Mouse (Mus musculus) adrenal gland, postnatal 14 days (tissue): ENCODE results near the gene Eif4enif1. TPM values are rescaled to one million over a fixed set of nuclear protein-coding genes. Genes with fewer than 3 reads are reported as not detected.
"Not testable (repeated sequence)": the region's sequence is repeated elsewhere in the genome, so short reads cannot be mapped to it uniquely, and the experiment has no call there.

Experiments
- DNase-seq: peaks from one replicate; pipeline ENCODE4 v3.0.0; 2021; ENCODE audit warnings: mixed read lengths
- long read RNA-seq, 2 experiments: library from polyadenylated mRNA; stranded (forward); transcript quantifications; one replicate each; pipeline ENCODE4 v2.0.0; 2021
- total RNA-seq: library from RNA; stranded (reverse); gene quantifications from 2 replicates; pipeline ENCODE4 v1.2.3, GENCODE M21; 2021

The Eif4enif1 gene
- total RNA-seq: 57.0 and 61.1 TPM in 2 replicates
- long read RNA-seq, experiment 1, transcript Eif4enif1-203 (19 exons, 3,614 nt): major isoform, 7 of 44 reads
- long read RNA-seq, experiment 1, partial matches to known transcripts: 11 of 44 reads
- long read RNA-seq, experiment 1, other reads (novel, unspliced or antisense): 26 of 44 reads
- long read RNA-seq, experiment 2, partial matches to known transcripts: 6 of 24 reads
- long read RNA-seq, experiment 2, other reads (novel, unspliced or antisense): 16 of 24 reads

DNA sequence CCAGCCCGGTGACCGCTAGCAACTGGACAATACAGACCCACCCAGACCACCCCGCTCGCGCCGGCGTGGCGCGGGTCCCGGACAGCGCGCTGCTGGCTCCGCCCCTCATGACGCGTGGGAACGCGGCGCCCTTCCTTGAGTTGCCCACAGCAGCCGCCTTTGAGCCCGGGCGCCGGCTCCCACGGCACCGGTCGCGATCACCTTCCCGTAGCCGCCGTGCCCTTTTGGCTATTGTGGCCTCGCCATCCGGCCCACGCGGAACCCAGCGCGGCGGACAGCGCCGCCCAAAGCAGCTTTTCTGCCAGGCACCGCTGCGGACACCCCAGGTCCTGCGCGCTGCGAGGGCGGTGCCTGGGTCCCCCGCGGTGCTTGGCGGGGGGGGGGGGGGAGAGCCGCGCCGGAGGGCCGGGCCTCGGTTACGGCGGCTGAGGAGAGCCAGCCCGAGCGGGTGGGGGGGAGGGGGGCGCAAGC is at the start of gene Eif4enif1:
Gene Eif4enif1 (plus strand): TSS at position 162 of the 471 bp plus-strand sequence.
- DNase-seq: peak; percentile 93

DNA sequence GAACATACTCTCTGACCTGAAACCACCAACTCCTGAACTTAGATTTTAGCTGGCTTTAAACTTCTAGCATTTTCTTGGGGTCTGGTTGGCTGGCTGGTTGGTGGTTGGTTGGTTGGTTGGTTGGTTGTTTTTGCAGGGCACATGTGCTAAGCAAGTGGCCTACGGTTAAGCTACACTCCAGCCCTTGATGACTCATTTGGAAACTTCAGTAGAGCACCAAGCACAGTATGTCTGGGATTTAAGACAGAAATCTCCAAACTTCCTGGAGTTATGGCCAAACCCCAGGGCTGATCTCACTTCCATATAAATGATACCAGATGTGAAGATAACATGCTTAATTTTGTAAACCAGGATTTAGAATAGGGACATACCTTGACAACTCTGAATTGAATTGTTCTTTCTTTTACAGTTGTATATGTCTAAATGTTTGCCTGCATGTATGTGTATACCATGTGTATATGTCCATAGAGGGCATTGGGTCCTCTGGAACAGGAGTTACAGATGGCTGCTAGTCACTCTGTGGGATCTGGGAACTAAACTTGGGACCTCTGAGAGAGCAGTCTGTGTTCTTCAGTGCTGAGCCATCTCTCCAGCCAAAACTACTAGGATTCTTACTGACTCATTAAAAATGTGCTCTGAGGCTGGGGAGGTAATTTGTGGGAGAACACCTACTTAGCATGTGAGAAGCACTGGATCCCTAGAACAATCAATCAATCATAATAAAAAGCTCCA is 48.4 kb upstream of the Eif4enif1 start:
- DNase-seq: peak; percentile 54

DNA sequence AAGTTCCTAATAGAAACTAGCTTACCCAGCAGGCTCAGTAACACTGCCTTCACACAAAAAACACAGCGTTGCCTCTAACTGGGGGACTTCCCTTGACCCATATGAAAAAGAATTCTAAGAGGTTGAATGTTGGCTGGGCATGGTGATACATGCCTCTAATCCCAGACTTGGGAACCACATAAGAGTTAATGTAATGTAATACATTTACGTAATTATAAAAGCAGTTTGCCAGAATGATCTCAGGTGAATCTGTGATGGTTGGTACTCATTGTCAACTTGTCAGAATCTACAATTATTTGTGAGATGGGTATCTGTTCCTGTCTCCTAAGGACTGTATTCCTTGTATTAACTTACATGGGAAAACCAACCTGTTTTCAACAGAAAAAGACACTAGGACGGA is 45.2 kb upstream of the Eif4enif1 start:
- not testable (repeated sequence) for DNase-seq

DNA sequence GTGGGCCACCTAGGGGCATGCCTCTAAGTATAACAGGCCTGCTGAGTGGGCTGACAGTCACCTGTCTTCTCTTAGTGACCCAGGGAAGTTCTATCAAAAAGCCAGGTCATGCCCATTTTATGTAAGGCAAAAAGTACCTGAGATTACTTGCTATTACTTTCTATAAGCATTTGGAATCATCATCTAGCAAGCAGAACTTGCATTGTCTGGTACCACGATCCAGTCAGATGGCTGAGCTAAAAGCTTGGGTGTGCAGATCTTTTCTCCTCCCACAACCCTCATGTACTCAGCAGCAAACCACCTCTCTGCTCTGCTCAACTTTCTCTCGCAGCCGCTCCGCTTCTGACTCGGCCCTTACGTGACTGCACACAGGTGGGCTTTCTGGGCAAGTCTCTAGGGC is 44.2 kb upstream of the Eif4enif1 start:
- not testable (repeated sequence) for DNase-seq

DNA sequence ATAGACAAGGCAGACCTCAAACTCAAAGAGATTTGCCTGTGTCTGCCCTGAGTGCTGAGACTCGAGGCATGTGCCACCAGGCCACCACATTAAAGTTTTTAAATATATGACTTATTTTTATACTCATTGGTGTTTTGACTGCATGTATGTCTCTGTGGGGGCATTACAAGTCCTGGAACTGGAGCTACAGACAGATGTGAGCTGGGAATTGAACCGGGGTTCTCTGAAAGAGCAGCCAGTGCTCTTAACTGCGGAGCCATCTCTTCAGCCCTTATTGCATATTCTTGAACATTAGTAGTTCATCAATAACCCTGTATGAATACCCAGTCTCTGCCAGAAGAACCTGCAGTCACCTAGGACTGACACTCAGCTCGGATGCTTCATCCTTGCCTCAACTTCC is 43.4 kb upstream of the Eif4enif1 start:
- not testable (repeated sequence) for DNase-seq

DNA sequence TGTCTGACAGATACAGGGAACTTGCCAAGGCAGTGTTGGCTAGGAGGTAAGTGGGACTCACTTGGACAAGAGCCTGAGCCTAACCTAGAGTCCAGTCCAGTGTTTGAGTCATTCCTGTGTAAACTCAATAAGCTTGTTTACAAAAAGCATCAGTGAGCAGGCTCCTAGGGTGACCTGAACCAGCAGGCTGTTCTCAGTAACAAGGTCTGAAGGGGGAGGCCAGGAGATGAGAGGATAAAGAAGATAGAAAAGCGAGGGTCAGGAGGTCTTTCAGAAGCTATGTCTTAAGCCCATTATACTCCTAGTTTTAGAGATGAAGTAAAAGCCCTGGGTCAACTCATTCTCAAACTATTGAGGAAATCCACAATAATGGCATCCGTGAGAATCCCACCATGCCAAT is 40.8 kb upstream of the Eif4enif1 start:
- peak; percentile 61 for DNase-seq

DNA sequence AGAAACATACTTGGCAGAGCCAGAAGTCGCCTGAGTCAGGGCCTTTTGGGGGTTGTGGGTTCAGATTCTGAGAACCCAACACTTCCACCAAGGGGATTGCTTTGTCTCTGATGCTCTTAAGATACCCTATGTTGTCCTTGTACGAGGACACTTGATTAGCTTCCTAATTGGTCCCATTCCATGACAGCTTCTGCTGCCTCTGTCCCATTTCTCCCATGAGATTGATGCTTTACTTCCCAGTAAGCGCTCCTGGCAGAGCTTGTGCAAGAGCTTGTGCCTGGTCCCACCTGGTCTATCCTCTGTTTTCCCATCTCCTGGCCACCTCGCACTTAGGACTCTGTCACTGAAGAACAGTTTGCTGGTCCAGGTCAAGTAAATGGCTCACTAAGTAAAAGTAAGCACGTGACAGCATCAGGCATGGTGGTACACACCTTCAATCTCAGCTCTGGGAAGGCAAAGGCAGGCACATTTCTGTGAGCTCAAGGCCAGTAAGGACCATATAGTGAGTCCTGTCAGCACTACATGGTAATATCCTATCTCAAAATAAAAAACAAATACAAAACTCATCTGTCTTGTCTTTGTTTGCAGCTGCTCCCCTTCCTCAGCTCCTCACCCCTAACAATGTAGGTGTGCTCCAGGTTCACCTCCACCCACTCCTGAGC is 39.8 kb upstream of the Eif4enif1 start:
- peak; percentile 39 for DNase-seq

DNA sequence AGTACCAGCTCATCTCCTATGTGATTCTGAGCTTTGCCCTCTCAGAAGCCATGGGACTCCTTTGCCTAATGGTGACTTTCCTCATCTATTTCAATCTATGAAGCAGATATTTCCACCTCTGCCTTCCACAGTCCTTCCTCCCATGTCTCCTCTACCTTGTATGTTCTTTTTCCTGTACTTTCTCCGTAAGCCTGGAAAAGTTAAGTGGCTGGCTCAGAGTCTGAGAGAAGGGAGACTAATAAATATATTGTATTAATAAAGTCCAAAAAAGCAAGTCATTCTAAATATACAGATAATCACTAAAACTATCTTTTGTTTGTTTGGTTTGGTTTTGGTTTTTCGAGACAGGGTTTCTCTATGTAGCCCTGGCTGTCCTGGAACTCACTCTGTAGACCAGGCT is 39.1 kb upstream of the Eif4enif1 start:
- peak; percentile 24 for DNase-seq

DNA sequence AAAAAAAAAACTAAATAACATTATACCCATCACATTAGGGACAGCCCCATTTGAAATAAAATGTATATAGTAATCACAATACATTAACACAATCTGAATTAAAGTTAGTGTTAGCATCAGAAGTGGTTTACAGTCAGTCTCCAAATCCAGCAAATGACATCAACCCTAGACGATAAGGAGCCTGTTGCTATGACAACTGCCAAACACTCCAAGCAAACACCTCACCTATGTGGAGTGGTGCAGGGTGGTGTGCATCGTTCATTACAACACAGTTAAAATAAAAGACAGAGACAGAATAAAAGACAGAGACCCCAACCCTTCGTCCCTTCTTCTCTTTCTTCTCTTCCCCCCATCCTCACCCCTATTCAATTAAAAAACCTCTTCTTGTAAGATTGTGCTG is 38.5 kb upstream of the Eif4enif1 start:
- not testable (repeated sequence) for DNase-seq

DNA sequence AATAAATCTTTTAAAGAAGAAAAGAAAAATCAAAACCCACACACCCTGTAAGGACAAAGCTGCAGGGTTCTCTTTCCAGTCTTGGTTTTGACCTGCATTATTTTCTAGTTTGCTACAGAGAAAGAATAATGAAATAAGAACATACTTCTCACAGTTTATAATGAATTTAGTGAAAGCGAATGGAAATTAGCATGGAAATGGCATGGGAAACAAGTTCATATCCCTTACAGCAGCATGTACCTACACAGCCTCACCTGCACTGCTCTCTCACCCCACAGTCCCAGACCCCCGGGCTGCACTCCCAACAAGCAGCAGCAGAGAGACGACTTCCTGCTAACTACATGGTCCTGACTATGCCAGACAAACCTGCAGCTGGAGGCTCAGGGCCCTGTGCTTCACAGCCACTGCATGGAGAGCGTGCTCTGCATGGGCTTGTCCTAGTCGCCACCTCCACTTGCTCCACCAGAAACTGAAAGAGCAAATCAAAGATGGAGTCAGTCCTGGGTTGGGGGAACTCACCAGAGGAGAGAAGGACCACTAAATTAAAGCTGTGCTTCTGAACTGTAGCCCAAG is 36.9 kb upstream of the Eif4enif1 start:
- not testable (repeated sequence) for DNase-seq

DNA sequence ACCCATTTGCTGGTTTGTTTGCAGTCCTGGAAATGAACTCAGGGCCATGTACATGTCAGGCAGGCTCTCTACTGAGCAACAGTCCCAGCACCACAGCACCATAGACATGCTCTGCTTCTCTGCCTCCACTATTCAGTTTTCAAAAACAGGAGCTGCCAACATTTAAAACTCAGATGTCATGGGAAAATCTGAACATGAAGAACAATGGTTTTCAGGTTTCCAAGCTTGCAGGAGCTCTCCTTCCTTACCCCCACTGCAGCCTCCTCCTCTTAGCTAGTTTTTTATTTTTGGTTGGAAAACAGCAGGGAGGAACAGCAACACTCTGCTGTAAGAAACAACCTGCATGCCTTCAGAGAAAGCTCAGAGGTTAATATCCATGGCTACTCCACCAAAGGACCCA is 35.9 kb upstream of the Eif4enif1 start:
- DNase-seq: not testable (repeated sequence)

DNA sequence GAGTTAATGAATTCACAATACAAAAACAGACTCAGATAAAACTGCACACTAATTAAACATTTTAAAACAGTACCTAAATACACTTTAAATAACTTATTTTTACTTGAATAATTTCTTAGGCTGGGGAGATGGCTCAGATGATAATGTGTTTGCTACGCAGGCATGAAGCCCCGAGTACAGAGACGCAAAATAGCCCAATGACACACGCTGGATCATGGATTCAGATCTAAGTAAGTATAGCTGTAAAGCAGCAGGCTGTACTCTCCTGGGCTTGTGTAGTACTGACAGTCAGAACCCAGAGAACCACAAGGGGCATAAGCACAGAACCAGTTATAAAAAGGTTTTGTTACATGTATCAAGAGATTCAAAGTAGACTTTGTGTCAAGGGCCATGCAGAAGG is 35.1 kb upstream of the Eif4enif1 start:
- not testable (repeated sequence) for DNase-seq

DNA sequence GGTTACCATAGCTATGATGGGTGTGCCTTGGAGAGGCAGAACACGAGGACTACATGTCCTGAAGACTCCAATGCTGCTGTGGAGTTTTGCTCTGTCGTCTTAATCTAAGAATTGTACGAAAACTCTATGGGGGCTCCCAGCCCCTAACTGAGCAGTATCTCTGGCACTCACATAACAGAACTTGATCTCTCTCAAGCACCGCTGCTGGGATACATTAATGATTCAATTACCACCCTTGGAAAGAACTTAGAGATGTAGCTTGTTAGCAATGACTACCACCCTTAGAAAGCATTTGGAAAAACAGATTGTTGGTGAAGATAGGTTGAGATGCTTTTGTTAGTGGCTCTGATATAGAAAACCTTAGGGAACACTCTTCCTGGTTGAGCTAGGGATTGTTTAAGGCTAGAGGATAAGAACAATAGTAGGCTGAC is 34.6 kb upstream of the Eif4enif1 start:
- DNase-seq: peak; percentile 41

DNA sequence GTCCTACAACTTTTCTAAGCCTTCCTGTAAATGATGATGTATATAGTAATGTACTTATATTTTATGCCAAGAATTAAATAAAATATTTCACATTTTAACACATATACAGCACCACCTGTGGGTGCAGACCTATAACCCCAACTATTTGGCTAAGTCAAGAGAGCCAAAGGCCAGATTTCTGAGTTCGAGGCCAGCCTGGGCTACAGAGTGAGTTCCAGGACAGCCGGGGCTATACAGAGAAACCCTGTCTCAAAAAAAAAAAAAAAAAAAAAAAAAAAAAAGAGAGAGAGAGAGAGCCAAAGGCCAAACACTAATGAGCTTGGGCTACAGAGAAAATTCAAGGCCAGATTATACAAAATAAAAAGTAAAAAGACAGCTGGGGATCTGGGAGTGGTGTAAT is 33.1 kb upstream of the Eif4enif1 start:
- DNase-seq: not testable (repeated sequence)

DNA sequence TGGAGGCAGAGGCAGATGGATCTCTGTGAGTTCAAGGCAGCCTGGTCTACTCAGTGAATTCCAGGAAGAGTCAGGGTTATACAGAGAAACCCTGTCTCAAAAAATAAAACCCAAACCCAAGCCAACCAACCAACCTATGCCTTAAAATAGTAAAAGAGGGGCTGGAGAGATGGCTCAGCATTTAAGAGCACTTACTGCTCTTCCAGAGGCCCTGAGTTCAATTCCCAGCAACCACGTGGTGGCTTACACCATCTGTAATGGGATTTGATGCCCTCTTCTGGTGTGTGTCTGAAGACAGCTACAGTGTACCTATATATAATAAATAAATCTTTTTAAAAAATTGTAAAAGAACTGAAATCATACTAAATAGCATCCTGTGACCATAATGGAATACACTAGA is 30.3 kb upstream of the Eif4enif1 start:
- peak; percentile 30 for DNase-seq

DNA sequence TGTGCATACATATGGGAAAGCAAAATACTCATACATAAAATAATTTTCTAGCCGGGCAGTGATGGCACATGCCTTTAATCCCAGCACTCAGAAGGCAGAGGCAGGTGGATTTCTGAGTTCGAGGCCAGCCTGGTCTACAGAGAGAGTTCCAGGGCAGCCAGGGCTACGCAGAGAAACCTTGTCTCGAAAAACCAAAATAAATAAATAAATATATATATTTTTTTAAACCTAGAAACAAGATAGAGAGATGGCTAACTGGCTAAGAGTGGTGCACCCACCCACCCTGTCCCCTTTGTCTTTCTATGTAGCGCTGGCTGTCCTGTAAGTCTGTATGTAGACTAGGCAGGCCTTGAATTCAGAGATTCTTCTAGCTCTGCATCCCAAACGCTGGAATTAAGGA is 29.7 kb upstream of the Eif4enif1 start:
- DNase-seq: not testable (repeated sequence)

DNA sequence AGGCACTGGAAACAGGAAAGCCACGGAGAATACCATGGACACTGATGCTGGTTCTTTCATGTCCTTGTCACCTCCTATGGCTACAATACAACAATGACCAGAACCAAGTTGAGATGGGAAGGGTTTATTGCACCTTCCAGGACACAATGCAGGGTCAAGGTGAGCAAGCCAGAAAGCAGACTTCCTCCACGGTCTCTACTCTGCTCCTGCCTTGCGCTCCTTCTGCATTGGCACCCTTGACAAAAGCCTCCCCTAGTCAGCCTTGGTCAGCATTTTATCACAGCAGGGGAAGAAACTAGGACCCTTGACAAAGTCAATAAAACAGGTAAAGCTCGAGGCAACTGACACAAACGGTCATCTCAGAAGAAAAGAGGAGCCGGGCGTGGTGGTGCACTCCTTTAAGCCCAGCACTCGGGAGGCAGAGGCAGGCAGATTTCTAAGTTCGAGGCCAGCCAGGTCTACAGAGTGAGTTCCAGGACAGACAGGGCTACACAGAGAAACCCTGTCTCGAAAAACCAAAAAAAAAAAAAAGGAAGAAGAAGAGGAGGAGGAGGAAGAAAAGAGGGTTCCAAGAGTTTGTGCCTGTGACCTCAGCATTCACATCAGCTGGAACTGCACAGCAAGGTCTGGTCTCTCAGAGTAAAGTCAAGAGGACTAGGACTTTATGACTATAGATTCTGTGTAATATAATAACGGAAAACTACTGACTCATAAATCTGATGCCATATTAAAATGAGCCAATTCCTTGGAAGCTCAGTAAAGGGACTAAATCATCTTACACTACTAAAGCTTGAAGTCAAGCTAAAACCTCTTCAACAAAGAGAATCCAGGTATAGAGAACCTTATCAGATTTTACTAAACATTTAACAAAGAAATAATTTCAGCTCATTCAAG is 28.5 kb upstream of the Eif4enif1 start:
- DNase-seq: peak; percentile 62

DNA sequence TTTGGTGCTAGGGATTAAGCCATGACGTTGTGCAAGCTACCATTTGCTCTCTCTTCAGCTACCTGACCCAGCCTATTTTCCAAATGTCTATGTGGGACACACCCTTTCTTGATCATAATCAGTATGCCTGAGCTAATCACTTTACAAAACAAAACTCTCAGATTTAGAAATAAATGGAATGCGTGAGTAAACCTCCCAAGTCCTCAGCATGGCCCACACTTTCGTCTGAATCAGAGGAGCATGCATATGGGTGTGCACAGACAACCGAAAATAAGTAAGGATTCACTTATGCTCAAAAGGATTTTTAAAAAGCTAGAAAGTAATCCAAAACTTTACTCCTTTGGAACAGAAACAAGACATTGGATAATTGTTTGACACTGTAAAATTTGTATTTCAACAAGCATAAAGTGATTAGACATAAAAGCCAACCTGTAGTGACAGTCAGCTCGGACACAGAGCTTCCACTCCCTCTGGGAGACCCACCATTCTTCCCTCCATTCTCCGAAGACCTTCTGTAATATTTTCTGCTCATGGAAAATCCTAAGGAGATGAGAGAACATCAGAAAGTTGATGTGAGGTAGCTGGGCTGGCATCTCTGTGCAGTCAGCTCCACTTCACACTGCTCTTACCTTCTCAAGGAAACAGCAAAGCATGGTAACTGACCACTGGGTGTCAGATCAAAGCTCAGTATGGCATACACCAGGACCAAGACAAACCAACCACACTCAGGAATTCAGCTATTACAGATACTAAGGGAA is 23.0 kb upstream of the Eif4enif1 start:
- peak; percentile 36 for DNase-seq

DNA sequence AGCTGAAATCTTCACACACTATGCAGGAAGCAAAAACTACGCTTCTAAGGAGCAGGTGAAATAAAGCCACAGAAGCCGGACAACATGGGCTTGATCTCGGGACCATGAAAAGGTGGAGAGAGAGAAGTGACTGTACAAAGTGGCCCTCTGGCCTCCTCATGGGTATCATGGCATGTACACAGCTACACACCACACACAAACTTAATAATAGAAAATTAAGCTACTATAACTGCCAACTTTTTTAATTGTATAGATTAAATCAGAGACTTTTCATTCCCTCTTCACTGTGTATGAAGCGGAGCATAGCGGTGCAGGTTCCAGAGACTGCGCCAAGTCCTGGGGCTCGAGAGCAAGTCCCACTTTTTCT is 22.5 kb upstream of the Eif4enif1 start:
- DNase-seq: peak; percentile 21

DNA sequence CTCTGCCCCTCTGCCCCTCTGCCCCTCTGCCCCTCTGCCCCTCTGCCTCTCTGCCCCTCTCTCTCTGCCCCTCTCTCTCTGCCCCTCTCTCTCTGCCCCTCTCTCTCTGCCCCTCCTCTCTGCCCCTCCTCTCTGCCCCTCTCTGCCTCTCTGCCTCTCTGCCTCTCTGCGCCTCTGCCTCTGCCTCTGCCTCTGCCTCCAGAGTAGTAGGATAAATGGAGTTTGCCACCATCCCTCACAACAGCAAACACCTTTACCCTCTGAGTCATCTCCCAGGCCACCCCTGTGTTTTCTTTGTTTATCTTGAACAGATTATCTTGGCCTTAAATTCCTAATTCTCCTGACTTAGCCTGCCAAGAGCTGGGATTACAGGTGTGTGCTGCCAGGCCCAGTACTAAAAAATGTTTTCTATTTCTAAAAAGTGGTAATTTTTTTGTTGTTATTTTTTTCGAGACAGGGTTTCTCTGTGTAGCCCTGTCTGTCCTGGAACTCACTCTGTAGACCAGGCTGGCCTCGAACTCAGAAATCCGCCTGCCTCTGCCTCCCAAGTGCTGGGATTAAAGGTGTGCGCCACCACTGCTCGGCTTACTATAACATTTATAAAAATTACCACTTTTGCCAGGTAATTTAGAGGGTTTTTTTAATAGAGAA is 21.6 kb upstream of the Eif4enif1 start:
- DNase-seq: not testable (repeated sequence)
